In genomic region chr4:138857576-138857975, GRCm38 (mm10) we compare ENCODE assay signal across 30 mouse cellular contexts. TPM values are rescaled to one million over a fixed set of nuclear protein-coding genes. Genes with fewer than 3 reads are reported as not detected.
"Had no signal": no experiment of that assay in that cellular context is flagged by ENCODE, and none has a peak within 500 bp of the region (broad histone marks: within the 10 kb centered on the region; RNA-seq: fewer than 3 reads in every experiment).

No protein-coding gene starts in this region.

- H3K9me3 ChIP-seq: kidney, embryonic 15.5 days; limb, embryonic 12.5 days; limb, embryonic 15.5 days; midbrain, embryonic 10.5 days; midbrain, embryonic 13.5 days; neural tube, embryonic 13.5 days had no signal

- H3K27ac ChIP-seq: kidney, embryonic 15.5 days; limb, embryonic 12.5 days; limb, embryonic 15.5 days; liver, embryonic 14.5 days; macrophage; midbrain, embryonic 10.5 days; midbrain, embryonic 13.5 days; neural tube, embryonic 13.5 days; stomach, postnatal 0 days had no signal

- DNase-seq: kidney, postnatal 10 days; kidney, postnatal 36 days; left cerebral cortex, postnatal 4 days; liver, postnatal 0 days; lung, embryonic 14.5 days; right cerebral cortex, postnatal 4 days; thymus, adult 2 months; thymus, postnatal 14 days; thymus, postnatal 4 days had no signal

- H3K36me3 ChIP-seq: kidney, embryonic 15.5 days; limb, embryonic 12.5 days; limb, embryonic 15.5 days; midbrain, embryonic 10.5 days; midbrain, embryonic 13.5 days; neural tube, embryonic 13.5 days had no signal

- ATAC-seq: liver, postnatal 0 days; lung, postnatal 0 days; midbrain, embryonic 13.5 days; midbrain, embryonic 16.5 days had no signal

- H3K9ac ChIP-seq: kidney, embryonic 15.5 days; limb, embryonic 12.5 days; limb, embryonic 15.5 days; liver, embryonic 14.5 days; liver, postnatal 0 days; lung, embryonic 14.5 days; midbrain, embryonic 13.5 days; neural tube, embryonic 13.5 days had no signal

- H3K4me3 ChIP-seq: kidney, embryonic 15.5 days; limb, embryonic 12.5 days; limb, embryonic 15.5 days; megakaryocyte, embryonic 14.5 days; midbrain, embryonic 10.5 days; midbrain, embryonic 13.5 days; myocyte; neural tube, embryonic 13.5 days had no signal

- H3K4me1 ChIP-seq: limb, embryonic 12.5 days; midbrain, embryonic 13.5 days had no signal

- H3K27me3 ChIP-seq: kidney, embryonic 15.5 days; midbrain, embryonic 13.5 days; neural tube, embryonic 13.5 days had no signal

RNA-seq across cellular contexts. Expression of gene Pla2g5, which starts 5.7 kb away (rescaled TPM):
- total RNA-seq: monocyte, adult 5-6 weeks; neutrophil, adult 5-6 weeks had no signal
- polyA plus RNA-seq: limb, embryonic 12.5 days; liver, embryonic 14.5 days; liver, postnatal 0 days; lung, postnatal 0 days had no signal

RNA-seq across cellular contexts. Expression of gene Gm13030, which starts 16.2 kb away (rescaled TPM):
- total RNA-seq: layer of hippocampus, adult 8-10 months; layer of hippocampus, postnatal 10 days; left cerebral cortex, adult 8-10 months; left cerebral cortex, postnatal 14 days; left cerebral cortex, postnatal 4 days; monocyte, adult 5-6 weeks; neutrophil, adult 5-6 weeks had no signal
- polyA plus RNA-seq: kidney, embryonic 15.5 days; limb, embryonic 12.5 days; limb, embryonic 15.5 days; liver, embryonic 11.5 days; liver, embryonic 14.5 days; liver, postnatal 0 days; lung, embryonic 14.5 days; lung, postnatal 0 days; macrophage; midbrain, embryonic 10.5 days; midbrain, embryonic 13.5 days; midbrain, embryonic 16.5 days; myocyte; neural tube, embryonic 13.5 days; stomach, embryonic 14.5 days; stomach, postnatal 0 days; thymus, adult 2 months had no signal

RNA-seq across cellular contexts. Expression of gene Pla2g2e, which starts 20.2 kb away (rescaled TPM):
- total RNA-seq: layer of hippocampus, adult 8-10 months; layer of hippocampus, postnatal 10 days; left cerebral cortex, adult 8-10 months; left cerebral cortex, postnatal 14 days; left cerebral cortex, postnatal 4 days; monocyte, adult 5-6 weeks; neutrophil, adult 5-6 weeks had no signal
- polyA plus RNA-seq: limb, embryonic 12.5 days; limb, embryonic 15.5 days; liver, embryonic 11.5 days; liver, embryonic 14.5 days; liver, postnatal 0 days; lung, embryonic 14.5 days; lung, postnatal 0 days; midbrain, embryonic 10.5 days; midbrain, embryonic 13.5 days; midbrain, embryonic 16.5 days; neural tube, embryonic 13.5 days; stomach, embryonic 14.5 days; stomach, postnatal 0 days had no signal
